Mouse (Mus musculus) C2C12 (cell line): ENCODE data around the gene Trpm2. TPM values are rescaled to one million over a fixed set of nuclear protein-coding genes. Genes with fewer than 3 reads are reported as not detected.

Experiments
- H3K27me3 ChIP-seq: one replicate; pipeline ENCODE4 v1.6.1; 2011; ENCODE audit not compliant: control insufficient read depth, insufficient read depth, insufficient read length
- H3K36me3 ChIP-seq: one replicate; pipeline ENCODE4 v1.6.1; 2011; ENCODE audit not compliant: control insufficient read depth, insufficient read depth
- H3K4me3 ChIP-seq: one replicate; pipeline ENCODE4 v1.5.1; 2011; ENCODE audit warnings: mild to moderate bottlenecking, control low read depth; ENCODE audit not compliant: poor library complexity, insufficient read depth, severe bottlenecking
- H3K79me2 ChIP-seq: one replicate; pipeline ENCODE4 v1.6.1; 2011; ENCODE audit not compliant: control insufficient read depth, insufficient read depth
- H3K79me3 ChIP-seq: one replicate; pipeline ENCODE4 v1.6.1; 2011; ENCODE audit warnings: low read depth, control low read depth
- H3ac ChIP-seq: one replicate; pipeline ENCODE3; 2011; ENCODE audit warnings: low read depth; ENCODE audit not compliant: control insufficient read depth, insufficient read length
- CEBPB ChIP-seq: IDR thresholded peaks from one replicate; pipeline ENCODE4 v1.6.1; 2011; ENCODE audit warnings: low read depth, mild to moderate bottlenecking, control low read depth, moderate library complexity
- CTCF ChIP-seq: IDR thresholded peaks from one replicate; pipeline ENCODE4 v1.5.1; 2011; ENCODE audit not compliant: control insufficient read depth, insufficient read depth, insufficient read length
- FOSL1 ChIP-seq: IDR thresholded peaks from one replicate; pipeline ENCODE4 v1.8.0; 2011; ENCODE audit warnings: mild to moderate bottlenecking, low read length; ENCODE audit not compliant: poor library complexity, insufficient read depth, severe bottlenecking
- MAX ChIP-seq: IDR thresholded peaks from one replicate; pipeline ENCODE4 v1.6.1; 2011; ENCODE audit warnings: mild to moderate bottlenecking, control low read depth
- MYOD1 ChIP-seq: IDR thresholded peaks from one replicate; pipeline ENCODE4 v1.6.1; 2011; ENCODE audit warnings: low read depth; ENCODE audit not compliant: control insufficient read depth, insufficient read length
- MYOG ChIP-seq: IDR thresholded peaks from one replicate; pipeline ENCODE4 v1.6.1; 2011; ENCODE audit not compliant: control insufficient read depth, insufficient read length; ENCODE audit errors: extremely low read depth
- USF1 ChIP-seq: IDR thresholded peaks from one replicate; pipeline ENCODE4 v1.6.1; 2011; ENCODE audit warnings: low read depth, mild to moderate bottlenecking, control low read depth, moderate library complexity
- polyA plus RNA-seq: library from polyadenylated mRNA; unstranded; fragments of >200 nt; fragmentation: generic; extraction: Trizol; gene quantifications from one replicate; pipeline ENCODE4 v1.2.1, GENCODE M21; 2012; ENCODE audit warnings: missing spikeins

The Trpm2 gene
- polyA plus RNA-seq, 1 experiment, result 0.02 TPM

- no peaks in the 10 kb centered on the region for H3K79me3 ChIP-seq
- H3K27me3 ChIP-seq, result peaks cover 32% of the 10 kb centered on the region
- no peaks in the 10 kb centered on the region for H3K79me2 ChIP-seq
- H3K4me3 ChIP-seq, result no peak overlapping the region
- no peak for TF ChIP-seq USF1
- TF ChIP-seq MAX, result no peak
- no peak for TF ChIP-seq CEBPB
- TF ChIP-seq FOSL1, result no peak
- no peak for TF ChIP-seq CTCF
- no peak for TF ChIP-seq MYOG
- TF ChIP-seq MYOD1, result no peak
- no peak overlapping the region for H3ac ChIP-seq
- H3K36me3 ChIP-seq, result no peaks in the 10 kb centered on the region
Measured at GRCm38 (mm10) chr10:77890987-77891565, 79.3 kb downstream of the Trpm2 start.

- TF ChIP-seq CTCF, result no peak
- TF ChIP-seq MYOD1, result no peak
- TF ChIP-seq FOSL1, result no peak
- TF ChIP-seq CEBPB, result no peak
- no peak for TF ChIP-seq MAX
- TF ChIP-seq MYOG, result no peak
- TF ChIP-seq USF1, result no peak
- no peaks in the 10 kb centered on the region for H3K79me2 ChIP-seq
- no peak overlapping the region for H3K4me3 ChIP-seq
- H3K27me3 ChIP-seq, result peaks cover 5% of the 10 kb centered on the region
- H3ac ChIP-seq, result no peak overlapping the region
- no peaks in the 10 kb centered on the region for H3K36me3 ChIP-seq
- H3K79me3 ChIP-seq, result no peaks in the 10 kb centered on the region
Measured at GRCm38 (mm10) chr10:77886007-77886747, 84.2 kb downstream of the Trpm2 start.

DNA sequence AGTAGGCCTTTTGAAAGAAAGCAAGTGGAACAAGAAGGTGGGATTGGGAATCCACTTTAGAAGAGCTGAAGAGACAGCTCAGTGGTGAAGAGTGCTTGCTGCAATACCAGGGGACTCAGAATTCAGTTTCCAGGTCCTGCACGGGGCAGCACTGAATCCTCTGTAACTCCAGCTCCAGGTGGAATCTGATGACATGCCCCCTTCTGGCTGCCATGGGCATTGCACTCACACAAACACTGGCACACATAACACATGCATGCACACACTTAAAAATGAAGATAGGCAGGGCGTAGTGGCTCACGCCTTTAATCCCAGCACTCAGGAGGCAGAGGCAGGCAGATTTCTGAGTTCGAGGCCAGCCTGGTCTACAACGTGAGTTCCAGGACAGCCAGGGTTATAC, 87.8 kb downstream of the Trpm2 start:
- H3K36me3 ChIP-seq, result no peaks in the 10 kb centered on the region
- TF ChIP-seq CTCF (no peak), MAX (no peak), USF1 (no peak), MYOG (no peak)
- H3K79me2 ChIP-seq, result no peaks in the 10 kb centered on the region
- H3ac ChIP-seq, result no peak overlapping the region
- no peak overlapping the region for H3K4me3 ChIP-seq
- H3K27me3 ChIP-seq, result no peaks in the 10 kb centered on the region
- H3K79me3 ChIP-seq, result no peaks in the 10 kb centered on the region

- TF ChIP-seq MYOG, result no peak
- H3K79me3 ChIP-seq, result no peaks in the 10 kb centered on the region
Measured at GRCm38 (mm10) chr10:77880305-77880704, 90.1 kb downstream of the Trpm2 start.

DNA sequence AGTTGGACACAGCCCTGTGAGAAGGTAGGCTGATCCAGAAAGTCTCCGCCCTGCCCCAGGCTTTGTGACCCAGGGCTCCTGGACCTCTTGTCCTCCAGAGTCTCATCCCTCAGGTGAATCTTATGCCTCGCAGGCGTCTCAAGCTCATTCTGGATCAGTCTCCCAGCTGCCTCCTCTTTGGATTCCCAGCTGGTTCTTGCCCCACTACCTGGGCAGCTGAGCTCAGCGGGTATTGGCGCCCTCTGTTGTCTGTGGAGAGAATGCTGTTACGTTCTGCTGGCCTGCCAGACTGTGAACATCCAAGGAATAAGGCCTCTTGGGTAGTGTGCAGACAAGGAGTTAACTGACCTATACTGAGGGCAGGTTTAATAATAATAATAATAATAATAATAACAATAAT, 91.4 kb downstream of the Trpm2 start:
- H3K4me3 ChIP-seq, result no peak overlapping the region
- no peaks in the 10 kb centered on the region for H3K36me3 ChIP-seq
- H3K79me3 ChIP-seq, result no peaks in the 10 kb centered on the region
- no peak for TF ChIP-seq MYOD1
- TF ChIP-seq MYOG, result no peak
- TF ChIP-seq CTCF, result no peak
- no peak for TF ChIP-seq CEBPB
- no peak for TF ChIP-seq USF1
- TF ChIP-seq FOSL1, result no peak
- no peak overlapping the region for H3ac ChIP-seq
- no peaks in the 10 kb centered on the region for H3K79me2 ChIP-seq
- H3K27me3 ChIP-seq, result no peaks in the 10 kb centered on the region

More at GRCm38 (mm10) chr10:77880305-77880704, 90.1 kb downstream of the Trpm2 start:
- no peaks in the 10 kb centered on the region for H3K27me3 ChIP-seq
- no peaks in the 10 kb centered on the region for H3K36me3 ChIP-seq
- H3K4me3 ChIP-seq, result no peak overlapping the region
- H3K79me2 ChIP-seq, result no peaks in the 10 kb centered on the region
- H3ac ChIP-seq, result no peak overlapping the region

DNA sequence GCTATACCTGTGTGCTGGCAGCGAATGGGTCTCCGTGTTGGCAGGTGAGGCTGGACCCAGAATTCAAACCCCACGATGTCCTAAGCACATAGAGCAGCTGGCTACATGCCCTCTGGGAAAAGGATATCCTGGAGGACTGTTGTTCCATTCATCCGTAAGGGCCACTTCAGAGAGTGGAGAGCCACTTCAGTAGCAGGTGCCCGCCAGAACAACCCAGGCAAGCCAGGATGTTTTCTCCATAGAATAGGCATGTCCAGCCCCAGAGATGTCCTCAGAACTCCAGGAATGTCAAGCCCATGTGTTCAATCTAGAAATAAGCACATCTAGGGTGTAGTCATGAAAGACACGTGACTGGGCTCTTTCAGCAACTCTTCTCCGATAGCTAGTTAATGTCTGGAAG, 100.7 kb downstream of the Trpm2 start:
- Histone ChIP-seq H3K79me2 (no peaks in the 10 kb centered on the region), H3K36me3 (no peaks in the 10 kb centered on the region), H3K79me3 (no peaks in the 10 kb centered on the region), H3K4me3 (no peak overlapping the region), H3ac (no peak overlapping the region), H3K27me3 (no peaks in the 10 kb centered on the region)
- TF ChIP-seq MAX, result no peak
